Mouse (Mus musculus) midbrain, embryonic 11.5 days (tissue): ENCODE results near the gene Ptgdr2. TPM values are rescaled to one million over a fixed set of nuclear protein-coding genes. Genes with fewer than 3 reads are reported as not detected.
A peak's percentile ranks its signal among the peaks of the same experiment; 100 is the strongest.

Source experiments
- ATAC-seq: fragments of 200-750 bp; cut with Nextera tagmentation; 2 replicates; pipeline ENCODE4 v1.8.0; 2017; ENCODE audit warnings: moderate TSS enrichment, moderate library complexity; ENCODE audit not compliant: low FRiP score
- DNase-seq: peaks from one replicate; pipeline ENCODE4 v3.0.0; 2015; ENCODE audit warnings: low spot score; ENCODE audit errors: missing footprints
- H3K27ac ChIP-seq: fragments of 300-500 bp; sonication (generic); 2 replicates; pipeline ENCODE4 v1.5.1; 2014; ENCODE audit warnings: low read depth, low read length
- H3K27me3 ChIP-seq: fragments of 300-500 bp; sonication (generic); 2 replicates; pipeline ENCODE4 v1.6.1; 2014; ENCODE audit warnings: mild to moderate bottlenecking, low read length, moderate library complexity, mixed read lengths; ENCODE audit not compliant: control insufficient read depth, insufficient read depth
- H3K36me3 ChIP-seq: fragments of 300-500 bp; sonication (generic); 2 replicates; pipeline ENCODE4 v1.6.1; 2014; ENCODE audit warnings: mild to moderate bottlenecking, low read length, moderate library complexity, mixed read lengths; ENCODE audit not compliant: control insufficient read depth, insufficient read depth
- H3K4me1 ChIP-seq: fragments of 300-500 bp; sonication (generic); 2 replicates; pipeline ENCODE4 v1.6.1; 2014; ENCODE audit warnings: low read length; ENCODE audit not compliant: control insufficient read depth, insufficient read depth
- H3K4me2 ChIP-seq: fragments of 300-500 bp; sonication (generic); 2 replicates; pipeline ENCODE4 v1.6.1; 2014; ENCODE audit warnings: mild to moderate bottlenecking, moderate library complexity
- H3K4me3 ChIP-seq: fragments of 300-500 bp; sonication (generic); 2 replicates; pipeline ENCODE4 v1.5.1; 2014; ENCODE audit warnings: low read depth, low read length
- H3K9ac ChIP-seq: fragments of 300-500 bp; sonication (generic); 2 replicates; pipeline ENCODE4 v1.6.1; 2014; ENCODE audit warnings: low read length
- H3K9me3 ChIP-seq: fragments of 300-500 bp; sonication (generic); 2 replicates; pipeline ENCODE4 v1.6.1; 2016; ENCODE audit warnings: low read length; ENCODE audit not compliant: control insufficient read depth
- WGBS: fragments of 180-500 bp; shearing (Covaris S2); extraction: QIAGEN DNeasy Blood & Tissue Kit; methylation state at CpG from one replicate; pipeline ENCODE4 v1.1.7; 2014; 5-methylcytosine and 5-hydroxymethylcytosine counted together
- polyA plus RNA-seq: library from polyadenylated mRNA; unstranded; fragments of >200 nt; fragmentation: Nextera tagmentation; extraction: Ambion mirVana; gene quantifications from 2 replicates; pipeline ENCODE4 v1.2.1, GENCODE M21; 2014

Ptgdr2 gene
- polyA plus RNA-seq, 1 experiment from 2014 or later = 0.05 TPM

DNA sequence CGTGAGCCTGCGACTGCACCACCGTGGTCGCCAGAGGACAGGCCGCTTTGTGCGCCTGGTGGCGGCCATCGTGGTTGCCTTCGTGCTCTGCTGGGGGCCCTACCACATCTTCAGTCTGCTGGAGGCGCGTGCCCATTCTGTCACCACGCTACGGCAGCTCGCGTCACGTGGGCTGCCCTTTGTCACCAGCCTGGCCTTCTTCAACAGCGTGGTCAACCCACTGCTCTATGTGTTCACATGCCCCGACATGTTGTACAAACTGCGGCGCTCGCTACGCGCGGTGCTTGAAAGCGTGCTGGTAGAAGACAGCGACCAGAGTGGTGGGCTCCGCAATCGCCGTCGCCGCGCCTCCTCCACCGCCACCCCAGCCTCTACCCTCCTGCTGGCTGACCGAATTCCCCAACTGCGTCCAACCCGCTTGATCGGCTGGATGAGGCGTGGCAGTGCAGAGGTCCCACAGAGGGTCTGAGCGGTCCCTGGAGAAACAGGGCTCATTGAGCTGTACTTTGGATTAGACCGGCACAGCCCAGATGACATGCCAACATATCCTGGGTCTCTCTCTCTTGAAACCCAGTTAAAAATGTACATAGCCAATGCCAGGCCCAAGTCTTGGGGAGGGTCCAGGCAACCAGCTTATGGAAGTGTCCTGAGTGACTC is 4.0 kb downstream of the Ptgdr2 start:
- 1% methylated on average over 40 of the region's 40 CpGs for WGBS
- H3K36me3 ChIP-seq = peaks cover 13% of the 10 kb centered on the region; the same call in 1 of the 2 replicates
- H3K9me3 ChIP-seq = no peaks in the 10 kb centered on the region
- H3K4me2 ChIP-seq = peak overlapping the region; percentile 76
- ATAC-seq = peak; percentile 90
- H3K27me3 ChIP-seq = no peaks in the 10 kb centered on the region
- H3K27ac ChIP-seq = no peak overlapping the region; the same call in 1 of the 2 replicates
- peak overlapping the region; percentile 38 for H3K4me3 ChIP-seq
- peak; percentile 96 for DNase-seq
- peak overlapping the region; percentile 64 for H3K9ac ChIP-seq
- H3K4me1 ChIP-seq = peaks cover 12% of the 10 kb centered on the region

DNA sequence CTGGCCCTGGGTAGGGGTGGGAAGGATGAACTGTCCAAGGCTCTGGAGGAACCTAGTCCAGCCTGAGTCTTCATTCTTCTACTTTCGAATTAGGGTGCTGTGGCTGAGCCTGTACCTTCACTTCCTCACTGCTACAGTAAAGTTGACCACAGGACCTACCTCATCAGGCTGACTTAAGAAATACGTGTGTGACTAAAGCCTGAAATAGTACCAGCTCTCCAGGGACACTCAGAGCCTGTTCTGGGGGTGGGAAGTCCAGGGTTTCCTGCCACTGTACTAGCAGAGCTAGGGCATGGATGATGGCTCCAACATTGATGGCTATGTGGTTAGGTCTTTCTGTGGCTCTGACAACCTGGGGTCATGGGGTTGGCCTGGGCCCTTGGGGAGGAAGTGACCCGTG is 7.0 kb downstream of the Ptgdr2 start:
- Histone ChIP-seq H3K4me3 (no peak overlapping the region), H3K4me1 (peaks cover 30% of the 10 kb centered on the region), H3K9me3 (no peaks in the 10 kb centered on the region), H3K4me2 (no peak overlapping the region), H3K27me3 (no peaks in the 10 kb centered on the region), H3K36me3 (peaks cover 16% of the 10 kb centered on the region; the same call in 1 of the 2 replicates), H3K9ac (no peak overlapping the region), H3K27ac (no peak overlapping the region)
- 86% methylated on average over 3 of the region's 3 CpGs for WGBS
- ATAC-seq (no peak), DNase-seq (no peak)

DNA sequence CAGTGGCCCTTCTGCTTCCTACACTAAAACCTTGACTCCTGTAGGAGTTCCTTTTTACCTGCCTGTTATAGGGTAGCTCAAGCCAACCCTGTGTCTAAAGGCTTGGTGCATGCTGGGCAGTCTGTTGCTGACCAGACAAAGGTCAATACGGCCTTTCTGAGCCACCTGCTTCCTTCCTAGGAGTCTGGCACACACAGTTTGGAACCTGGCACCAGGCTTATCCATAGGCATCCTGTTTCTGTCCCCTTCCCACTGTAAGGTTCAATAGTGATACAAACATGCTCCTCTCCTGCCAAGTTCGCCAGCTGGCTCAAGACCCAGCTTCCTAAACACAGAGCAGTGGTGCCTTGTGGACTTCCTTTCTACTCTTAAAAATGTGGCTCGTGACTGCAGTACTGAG is 9.5 kb downstream of the Ptgdr2 start:
- no peak for DNase-seq
- Histone ChIP-seq H3K36me3 (peaks cover 16% of the 10 kb centered on the region; the same call in 1 of the 2 replicates), H3K27me3 (no peaks in the 10 kb centered on the region), H3K9ac (no peak overlapping the region), H3K4me2 (no peak overlapping the region), H3K4me3 (no peak overlapping the region), H3K4me1 (peaks cover 18% of the 10 kb centered on the region), H3K27ac (no peak overlapping the region), H3K9me3 (no peaks in the 10 kb centered on the region)
- no peak for ATAC-seq
- 81% methylated on average over 3 of the region's 3 CpGs for WGBS

DNA sequence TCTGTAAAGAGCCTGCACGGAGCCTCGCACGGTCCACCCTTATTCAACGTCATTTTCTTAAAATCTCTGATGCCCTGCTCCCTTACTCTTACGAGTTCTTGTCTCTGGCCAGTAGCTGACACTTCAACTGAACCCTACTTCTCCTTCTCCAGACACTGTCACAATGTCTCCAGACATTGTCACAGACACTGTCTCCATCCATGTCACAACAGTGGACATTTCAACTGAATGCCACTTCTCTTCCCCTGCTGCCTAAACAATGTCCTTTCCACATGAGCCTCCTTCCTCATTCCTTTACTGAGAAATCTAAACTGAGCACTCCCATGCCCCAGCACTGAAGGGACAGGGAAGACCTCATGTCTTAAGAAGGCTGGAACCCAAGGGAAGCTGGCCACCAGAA is 10.3 kb downstream of the Ptgdr2 start:
- H3K27ac ChIP-seq = no peak overlapping the region
- no peak for ATAC-seq
- H3K36me3 ChIP-seq = peaks cover 16% of the 10 kb centered on the region; the same call in 1 of the 2 replicates
- no peaks in the 10 kb centered on the region for H3K9me3 ChIP-seq
- peak overlapping the region; percentile 50 for H3K4me3 ChIP-seq
- WGBS = 89% methylated on average over 5 of the region's 5 CpGs
- peaks cover 18% of the 10 kb centered on the region for H3K4me1 ChIP-seq
- no peaks in the 10 kb centered on the region for H3K27me3 ChIP-seq
- no peak for DNase-seq
- H3K9ac ChIP-seq = peak overlapping the region; percentile 80; the same call in 1 of the 2 replicates
- H3K4me2 ChIP-seq = peak overlapping the region; percentile 99

DNA sequence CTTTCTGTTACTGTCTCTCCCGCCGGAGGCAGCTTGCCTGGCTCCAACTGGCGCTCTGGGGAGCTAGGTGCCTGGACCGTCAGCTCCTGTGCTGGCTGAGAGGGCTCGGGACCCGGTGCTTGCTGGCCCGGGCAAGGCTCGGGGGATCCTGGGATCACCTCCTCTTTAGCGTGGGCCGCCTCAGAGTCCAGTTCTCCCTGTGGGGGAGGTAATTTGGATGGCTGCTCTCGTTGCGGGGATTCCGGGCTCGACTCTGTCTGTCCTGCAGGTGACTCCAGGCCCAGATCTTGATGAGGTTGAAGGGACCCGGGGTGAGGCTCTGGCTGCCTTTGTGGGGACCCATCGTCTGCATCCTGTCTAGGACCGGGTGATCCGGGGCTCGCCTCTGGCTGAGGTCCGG is 11.5 kb downstream of the Ptgdr2 start:
- H3K4me2 ChIP-seq = peak overlapping the region; percentile 99
- H3K27me3 ChIP-seq = no peaks in the 10 kb centered on the region
- H3K27ac ChIP-seq = no peak overlapping the region
- 1% methylated on average over 20 of the region's 20 CpGs for WGBS
- H3K9ac ChIP-seq = peak overlapping the region; percentile 80
- DNase-seq (peak; percentile 83), ATAC-seq (0 out of 2 replicates have a peak, but pooled peaks have one; percentile 8)
- peaks cover 16% of the 10 kb centered on the region; the same call in 1 of the 2 replicates for H3K36me3 ChIP-seq
- H3K9me3 ChIP-seq = no peaks in the 10 kb centered on the region
- peaks cover 18% of the 10 kb centered on the region for H3K4me1 ChIP-seq
- H3K4me3 ChIP-seq = peak overlapping the region; percentile 50

DNA sequence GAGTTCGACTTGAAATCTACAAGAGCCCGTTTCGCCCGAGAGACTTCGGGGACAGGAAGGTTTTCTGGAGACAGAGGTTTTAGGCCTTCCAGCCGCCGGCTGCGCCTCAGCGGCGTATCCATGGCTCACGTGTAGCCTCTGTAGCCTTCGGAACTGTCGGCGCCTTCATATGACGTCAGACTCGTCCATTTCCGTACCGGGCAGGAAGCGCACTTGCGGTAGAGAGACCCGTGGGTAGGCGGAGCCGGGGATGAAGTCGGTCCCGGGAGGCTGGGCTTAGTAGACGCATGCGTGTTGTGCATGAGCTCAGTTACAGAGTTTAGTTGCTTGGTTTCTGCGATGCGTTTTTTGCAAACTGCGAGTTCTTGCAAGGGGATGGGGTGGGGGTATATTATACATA is 12.2 kb downstream of the Ptgdr2 start, which contains the start of gene Ccdc86:
Ccdc86 (minus strand) TSS at position 155 of the 400 bp plus-strand sequence.
- no peak within 1 kb of the TSS for H3K27ac ChIP-seq
- DNase-seq = peak; percentile 100

DNA sequence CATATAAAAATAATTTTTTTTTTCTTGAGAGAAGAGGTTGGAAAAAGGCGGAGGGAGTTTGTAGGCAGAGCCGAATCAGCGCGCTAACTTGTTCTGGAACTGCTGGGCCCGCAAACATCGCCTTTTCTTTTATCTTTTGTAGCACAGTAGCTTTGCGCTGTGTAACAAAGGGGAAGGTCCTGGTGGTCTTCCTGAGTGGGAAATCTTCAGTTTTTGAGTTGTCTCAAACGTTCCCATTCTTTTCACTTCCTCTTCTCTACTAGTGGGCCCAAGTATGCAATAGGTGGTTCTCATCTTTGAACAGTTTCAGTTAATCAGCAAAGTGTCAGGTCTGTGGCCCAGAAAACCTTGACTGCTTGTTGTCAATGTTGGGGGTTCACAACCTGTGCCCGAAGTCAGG is 12.6 kb downstream of the Ptgdr2 start:
- peaks cover 18% of the 10 kb centered on the region for H3K4me1 ChIP-seq
- no peak overlapping the region for H3K27ac ChIP-seq
- H3K9ac ChIP-seq = peak overlapping the region; percentile 59; the same call in 1 of the 2 replicates
- H3K9me3 ChIP-seq = no peaks in the 10 kb centered on the region
- H3K36me3 ChIP-seq = peaks cover 9% of the 10 kb centered on the region; the same call in 1 of the 2 replicates
- ATAC-seq (peak; percentile 10; the same call in 1 of the 2 replicates), DNase-seq (peak; percentile 89)
- 31% methylated on average over 9 of the region's 9 CpGs for WGBS
- H3K27me3 ChIP-seq = no peaks in the 10 kb centered on the region
- H3K4me2 ChIP-seq = peak overlapping the region; percentile 99
- peak overlapping the region; percentile 50 for H3K4me3 ChIP-seq

More for the DNA sequence above, 12.2 kb downstream of the Ptgdr2 start, which contains the start of gene Ccdc86:
- Histone ChIP-seq H3K9me3 (no peaks in the 10 kb centered on the region), H3K27me3 (no peaks in the 10 kb centered on the region), H3K4me3 (peak within 1 kb of the TSS; percentile 50), H3K4me2 (peak within 1 kb of the TSS; percentile 99), H3K36me3 (peaks cover 14% of the 10 kb centered on the region; the same call in 1 of the 2 replicates), H3K9ac (peak within 1 kb of the TSS; percentile 80), H3K4me1 (peaks cover 18% of the 10 kb centered on the region)
- peak; percentile 98 for ATAC-seq
- WGBS = under 1% methylated on average over 30 of the region's 30 CpGs

DNA sequence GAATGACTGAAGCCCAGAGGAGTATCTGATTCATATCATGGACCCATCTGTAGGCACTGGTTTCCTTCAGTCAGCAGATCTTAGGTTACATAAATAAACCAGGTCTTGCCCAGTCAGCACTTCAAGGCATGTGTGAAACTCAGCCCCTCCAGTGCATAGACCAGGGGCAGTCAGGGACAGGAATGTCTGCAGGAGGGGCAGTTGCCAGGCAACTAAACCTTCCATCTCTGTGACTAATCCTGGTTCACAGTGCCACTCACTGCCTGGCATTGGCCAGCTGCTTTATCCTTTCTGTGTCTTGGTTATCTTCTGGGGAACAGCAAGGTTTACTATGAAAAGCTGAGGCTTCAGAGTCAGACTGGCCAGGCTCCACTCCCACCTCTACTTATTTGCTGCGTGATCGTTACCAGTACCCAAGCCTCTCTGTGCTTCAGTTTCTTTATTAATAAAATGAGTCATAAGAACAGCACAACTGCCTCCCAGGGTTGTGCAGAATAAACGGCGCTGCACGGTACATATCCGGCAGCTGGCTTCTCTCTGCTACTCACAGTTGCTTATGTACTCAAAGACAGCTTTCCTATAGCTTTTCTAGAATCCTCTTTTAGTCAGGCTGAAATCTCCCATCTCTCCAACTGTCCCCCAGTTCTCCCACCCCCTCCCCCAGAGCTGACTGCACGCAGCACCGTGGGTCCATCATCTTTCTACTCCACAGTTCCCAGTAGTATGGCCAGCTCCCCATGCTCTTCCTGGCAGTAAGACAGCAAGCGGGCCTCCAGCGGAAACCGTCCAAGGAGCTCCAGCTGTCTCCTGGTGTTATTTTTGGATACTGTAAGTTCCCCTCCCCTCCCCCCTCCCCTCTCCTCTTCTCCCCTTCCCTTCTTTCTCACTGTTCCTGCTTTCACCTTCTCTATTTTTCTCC is 15.3 kb downstream of the Ptgdr2 start:
- no peaks in the 10 kb centered on the region for H3K36me3 ChIP-seq
- WGBS = 60% methylated on average over 11 of the region's 11 CpGs
- H3K9ac ChIP-seq = peak overlapping the region; percentile 4; the same call in 1 of the 2 replicates
- H3K4me3 ChIP-seq = no peak overlapping the region
- no peak overlapping the region for H3K4me2 ChIP-seq
- H3K4me1 ChIP-seq = peaks cover 11% of the 10 kb centered on the region
- peak; percentile 87 for DNase-seq
- H3K9me3 ChIP-seq = no peaks in the 10 kb centered on the region
- H3K27ac ChIP-seq = no peak overlapping the region
- ATAC-seq = no peak
- H3K27me3 ChIP-seq = no peaks in the 10 kb centered on the region
